Mouse (Mus musculus) G1E (cell line): Measurements from ENCODE around the gene Nutf2-ps1.

ENCODE experiments used
- CTCF ChIP-seq: IDR thresholded peaks from 2 replicates; pipeline ENCODE4 v1.5.1; 2012; ENCODE audit warnings: low read depth, low read length, inconsistent platforms, mixed read lengths
- GATA1 ChIP-seq: IDR thresholded peaks from 2 replicates; pipeline ENCODE4 v1.6.1; 2012; ENCODE audit warnings: borderline replicate concordance, low read length, inconsistent platforms, mixed read lengths
- POLR2AphosphoS5 ChIP-seq: IDR thresholded peaks from 2 replicates; pipeline ENCODE4 v1.6.1; 2012; ENCODE audit warnings: low read depth, low read length, inconsistent platforms; ENCODE audit not compliant: insufficient replicate concordance
- TAL1 ChIP-seq: conservative IDR thresholded peaks from 2 replicates; pipeline ENCODE4 v1.6.1; 2012; ENCODE audit warnings: low read depth, low read length, inconsistent platforms, mixed read lengths

- TF ChIP-seq CTCF (peak; percentile 43), TAL1 (no peak), GATA1 (no peak), POLR2AphosphoS5 (peak; percentile 51; the same call in 1 of the 2 replicates)
These were observed 11.1 kb upstream of the Nutf2-ps1 start, which contains the start of gene Smc3 for GRCm38 (mm10) chr19:53599757-53600539.
